Mouse (Mus musculus): ENCODE measurements at regions not wholly inside any gene's neighbourhood (a gene's known extent, or its start where the extent isn't known, plus 50 kb on each side); places are given as distances from the start of the nearest gene placed in this dataset.
"Not testable (repeated sequence)": the region's sequence is repeated elsewhere in the genome, so short reads cannot be mapped to it uniquely, and the experiment has no call there.

DNA sequence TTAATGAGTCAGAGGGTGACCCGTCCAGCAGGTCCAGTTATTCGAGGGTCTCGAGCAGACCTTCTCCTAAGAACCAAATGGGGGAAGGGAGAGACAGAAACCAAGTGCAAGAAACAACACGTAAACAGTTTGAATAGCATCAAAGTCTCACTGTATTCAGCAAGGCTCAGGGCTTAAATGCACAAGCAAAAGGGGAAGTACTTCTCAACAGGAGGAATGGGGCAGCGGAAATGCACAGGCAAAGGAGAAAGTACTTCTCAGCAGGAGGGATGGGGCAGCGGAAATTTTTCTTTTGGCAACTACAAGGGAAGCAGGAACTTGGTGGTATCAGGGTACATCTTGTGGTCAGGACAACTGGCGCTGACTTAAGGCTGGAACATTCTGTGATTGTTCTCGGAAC, 330.6 kb downstream of the 9430069I07Rik start:
- ATAC-seq (replicated peaks; ENCODE audit: low FRiP score, low TSS enrichment, low read depth); H3K27me3 ChIP-seq (replicated peaks; ENCODE audit: control insufficient read depth, insufficient read depth, low read length): not testable (repeated sequence)

DNA sequence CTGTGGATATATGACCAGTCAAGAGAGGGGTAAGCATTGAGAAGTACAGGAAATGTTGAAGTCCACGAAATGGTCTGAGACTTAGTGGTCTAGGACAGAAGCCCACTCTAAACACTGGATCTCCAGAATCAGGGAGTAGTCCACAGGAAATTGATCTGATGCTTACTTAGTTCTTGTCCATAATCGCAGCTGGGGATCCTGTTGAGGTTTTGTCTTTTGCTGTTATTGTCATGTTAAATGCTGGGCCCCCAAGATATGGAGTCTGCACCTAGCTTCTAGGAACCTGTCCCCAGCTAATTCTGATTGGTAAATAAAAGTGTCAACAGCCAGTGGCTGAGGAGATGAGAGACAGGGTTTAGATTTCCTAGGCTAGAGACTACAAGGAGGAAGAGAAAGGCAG, 332.3 kb downstream of the 9430069I07Rik start:
- H3K27me3 ChIP-seq (replicated peaks; ENCODE audit: control insufficient read depth, insufficient read depth, low read length), result no peaks in the 10 kb centered on the region
- 98% methylated on average over 2 of the region's 2 CpGs for WGBS
- ATAC-seq (replicated peaks; ENCODE audit: low FRiP score, low TSS enrichment, low read depth) (no peak), DNase-seq (ENCODE audit: low spot score) (no peak)
- H3K9ac ChIP-seq (ENCODE audit: low read length), result no peak overlapping the region
- no peak overlapping the region for H3K4me2 ChIP-seq (ENCODE audit: low read length)
- no peaks in the 10 kb centered on the region for H3K4me1 ChIP-seq (replicated peaks; ENCODE audit: control insufficient read depth, insufficient read depth, low read length)
- H3K36me3 ChIP-seq (ENCODE audit: control insufficient read depth, insufficient read depth, low read length), result no peaks in the 10 kb centered on the region
- no peak overlapping the region for H3K4me3 ChIP-seq (ENCODE audit: low read depth, low read length)
- no peaks in the 10 kb centered on the region for H3K9me3 ChIP-seq (ENCODE audit: control insufficient read depth, low read length)
- H3K27ac ChIP-seq (ENCODE audit: low read depth), result no peak overlapping the region

More for the DNA sequence above, 330.6 kb downstream of the 9430069I07Rik start:
- H3K4me1 ChIP-seq (replicated peaks; ENCODE audit: control insufficient read depth, insufficient read depth, low read length); H3K4me2 ChIP-seq (ENCODE audit: low read length); H3K36me3 ChIP-seq (ENCODE audit: control insufficient read depth, insufficient read depth, low read length); H3K27ac ChIP-seq (ENCODE audit: low read depth); H3K9ac ChIP-seq (ENCODE audit: low read length); DNase-seq (ENCODE audit: low spot score); H3K4me3 ChIP-seq (ENCODE audit: low read depth, low read length); H3K9me3 ChIP-seq (ENCODE audit: control insufficient read depth, low read length): not testable (repeated sequence)
- 74% methylated on average over 8 of the region's 8 CpGs for WGBS

DNA sequence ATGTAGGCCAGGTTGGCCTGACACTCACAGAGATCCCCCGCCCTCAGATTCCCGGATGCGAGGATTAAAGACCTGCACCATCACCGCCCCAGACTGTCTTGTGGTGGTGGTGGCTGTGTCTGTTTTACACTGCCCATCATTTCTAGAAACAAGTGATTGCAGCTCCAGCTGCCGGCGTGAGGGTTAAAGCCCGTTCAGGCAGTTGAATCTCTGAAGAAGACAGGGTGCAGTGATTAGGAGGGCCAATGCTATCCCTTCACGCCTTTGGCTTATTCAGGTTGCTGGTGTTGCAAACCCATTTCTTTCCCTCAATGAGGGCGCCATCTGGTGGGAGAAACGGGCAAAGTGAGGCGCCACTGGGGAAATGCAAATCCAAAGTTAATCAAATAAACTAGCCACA, 335.8 kb downstream of the 9430069I07Rik start:
- ATAC-seq (replicated peaks; ENCODE audit: low FRiP score, low TSS enrichment, low read depth) (no peak), DNase-seq (ENCODE audit: low spot score) (peak; percentile 89)
- H3K4me3 ChIP-seq (ENCODE audit: low read depth, low read length), result no peak overlapping the region
- 26% methylated on average over 11 of the region's 11 CpGs for WGBS
- no peak overlapping the region for H3K27ac ChIP-seq (ENCODE audit: low read depth)
- H3K9me3 ChIP-seq (ENCODE audit: control insufficient read depth, low read length), result no peaks in the 10 kb centered on the region
- no peaks in the 10 kb centered on the region for H3K4me1 ChIP-seq (replicated peaks; ENCODE audit: control insufficient read depth, insufficient read depth, low read length)
- H3K9ac ChIP-seq (ENCODE audit: low read length), result no peak overlapping the region
- no peaks in the 10 kb centered on the region for H3K27me3 ChIP-seq (replicated peaks; ENCODE audit: control insufficient read depth, insufficient read depth, low read length)
- H3K36me3 ChIP-seq (ENCODE audit: control insufficient read depth, insufficient read depth, low read length), result no peaks in the 10 kb centered on the region
- no peak overlapping the region for H3K4me2 ChIP-seq (ENCODE audit: low read length)

DNA sequence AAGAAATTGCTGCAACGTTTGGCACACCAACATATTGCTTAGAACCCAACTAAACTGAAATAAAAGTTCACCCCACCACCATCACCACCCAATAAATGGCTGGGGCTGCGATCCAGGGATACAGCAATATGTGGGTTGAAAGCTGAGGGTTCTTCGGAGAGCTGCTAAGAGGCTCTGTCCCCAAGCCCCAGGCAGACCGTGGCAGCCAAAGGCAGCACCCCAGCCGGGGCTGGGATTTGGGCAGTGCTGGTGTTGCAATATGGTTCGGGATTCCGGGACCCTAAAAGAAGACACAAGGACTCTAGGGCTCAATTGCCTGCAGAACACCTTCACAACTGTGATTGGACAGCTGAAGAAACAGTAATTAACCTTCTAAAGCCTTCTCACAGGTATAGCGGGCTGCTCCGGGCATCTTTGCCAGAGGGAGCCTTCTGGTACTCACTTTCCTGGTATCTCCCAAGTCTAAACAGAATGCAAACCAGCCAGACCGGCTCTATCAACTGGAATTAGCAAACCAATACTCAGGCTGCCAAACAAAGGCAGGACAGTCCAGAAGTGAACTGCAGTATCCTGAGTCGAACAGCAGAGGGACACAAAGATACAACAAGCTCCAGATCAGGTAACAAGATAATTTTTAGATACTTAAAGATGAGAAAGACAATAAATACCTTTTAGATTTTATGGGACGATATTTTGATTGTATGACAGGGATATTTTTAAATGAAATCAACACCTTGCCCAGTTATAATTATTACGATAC, 341.1 kb downstream of the 9430069I07Rik start:
- Histone ChIP-seq H3K4me3 (ENCODE audit: low read depth, low read length) (no peak overlapping the region), H3K27ac (ENCODE audit: low read depth) (no peak overlapping the region), H3K36me3 (ENCODE audit: control insufficient read depth, insufficient read depth, low read length) (no peaks in the 10 kb centered on the region), H3K27me3 (replicated peaks; ENCODE audit: control insufficient read depth, insufficient read depth, low read length) (no peaks in the 10 kb centered on the region), H3K4me1 (replicated peaks; ENCODE audit: control insufficient read depth, insufficient read depth, low read length) (no peaks in the 10 kb centered on the region), H3K9ac (ENCODE audit: low read length) (no peak overlapping the region), H3K4me2 (ENCODE audit: low read length) (no peak overlapping the region), H3K9me3 (ENCODE audit: control insufficient read depth, low read length) (no peaks in the 10 kb centered on the region)
- ATAC-seq (replicated peaks; ENCODE audit: low FRiP score, low TSS enrichment, low read depth), result no peak
- 49% methylated on average over 13 of the region's 13 CpGs for WGBS
- DNase-seq (ENCODE audit: low spot score), result peak; percentile 62

DNA sequence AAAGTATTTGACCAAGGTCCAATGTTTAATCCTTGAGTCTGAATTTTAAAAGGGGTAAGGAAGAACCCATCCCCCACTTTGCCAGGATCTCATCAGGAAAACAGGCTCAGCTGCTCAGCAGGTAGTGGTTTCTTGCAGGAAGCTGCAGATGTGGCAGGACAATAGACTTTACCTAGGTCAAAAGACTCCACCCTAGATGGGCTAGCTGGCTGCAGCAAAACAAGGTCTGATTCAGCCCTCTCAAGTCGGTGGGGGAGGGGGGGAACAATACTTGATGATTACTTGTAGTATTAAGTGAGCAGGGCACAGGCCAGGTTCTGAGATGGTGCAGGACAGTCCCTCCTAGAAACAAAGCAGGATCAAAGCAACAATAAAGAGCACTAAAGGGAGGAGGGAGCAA, 349.1 kb downstream of the 9430069I07Rik start:
- Histone ChIP-seq H3K36me3 (ENCODE audit: control insufficient read depth, insufficient read depth, low read length) (no peaks in the 10 kb centered on the region), H3K4me1 (replicated peaks; ENCODE audit: control insufficient read depth, insufficient read depth, low read length) (no peaks in the 10 kb centered on the region), H3K4me3 (ENCODE audit: low read depth, low read length) (no peak overlapping the region), H3K4me2 (ENCODE audit: low read length) (no peak overlapping the region), H3K9me3 (ENCODE audit: control insufficient read depth, low read length) (no peaks in the 10 kb centered on the region), H3K27me3 (replicated peaks; ENCODE audit: control insufficient read depth, insufficient read depth, low read length) (no peaks in the 10 kb centered on the region), H3K27ac (ENCODE audit: low read depth) (no peak overlapping the region), H3K9ac (ENCODE audit: low read length) (no peak overlapping the region)
- WGBS, result 35% methylated on average over 1 of the region's 1 CpGs
- ATAC-seq (replicated peaks; ENCODE audit: low FRiP score, low TSS enrichment, low read depth), result no peak
- no peak for DNase-seq (ENCODE audit: low spot score)

DNA sequence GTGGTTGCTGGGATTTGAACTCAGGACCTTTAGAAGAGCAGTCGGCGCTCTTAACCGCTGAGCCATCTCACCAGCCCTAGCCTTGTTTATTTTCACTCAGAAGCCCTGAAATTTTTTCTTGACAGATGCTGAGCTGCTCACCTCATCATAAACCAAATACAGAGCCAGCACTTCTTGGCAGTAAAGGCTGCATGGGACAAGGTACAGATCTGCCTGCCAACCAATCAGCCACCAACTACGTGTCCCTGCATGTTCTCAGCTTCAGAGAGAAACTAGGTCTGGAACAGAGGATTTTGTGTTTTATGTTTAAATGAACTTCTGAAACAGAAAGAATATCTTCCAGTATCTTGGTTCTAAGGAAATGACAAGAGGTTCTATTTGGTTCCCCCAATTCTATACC, 365.3 kb downstream of the 9430069I07Rik start:
- 75% methylated on average over 4 of the region's 4 CpGs for WGBS
- Histone ChIP-seq H3K4me1 (replicated peaks; ENCODE audit: control insufficient read depth, insufficient read depth, low read length) (no peaks in the 10 kb centered on the region), H3K4me2 (ENCODE audit: low read length) (no peak overlapping the region), H3K36me3 (ENCODE audit: control insufficient read depth, insufficient read depth, low read length) (no peaks in the 10 kb centered on the region), H3K9ac (ENCODE audit: low read length) (no peak overlapping the region), H3K4me3 (ENCODE audit: low read depth, low read length) (no peak overlapping the region), H3K27ac (ENCODE audit: low read depth) (no peak overlapping the region), H3K27me3 (replicated peaks; ENCODE audit: control insufficient read depth, insufficient read depth, low read length) (no peaks in the 10 kb centered on the region), H3K9me3 (ENCODE audit: control insufficient read depth, low read length) (no peaks in the 10 kb centered on the region)
- no peak for ATAC-seq (replicated peaks; ENCODE audit: low FRiP score, low TSS enrichment, low read depth)
- DNase-seq (ENCODE audit: low spot score), result no peak

DNA sequence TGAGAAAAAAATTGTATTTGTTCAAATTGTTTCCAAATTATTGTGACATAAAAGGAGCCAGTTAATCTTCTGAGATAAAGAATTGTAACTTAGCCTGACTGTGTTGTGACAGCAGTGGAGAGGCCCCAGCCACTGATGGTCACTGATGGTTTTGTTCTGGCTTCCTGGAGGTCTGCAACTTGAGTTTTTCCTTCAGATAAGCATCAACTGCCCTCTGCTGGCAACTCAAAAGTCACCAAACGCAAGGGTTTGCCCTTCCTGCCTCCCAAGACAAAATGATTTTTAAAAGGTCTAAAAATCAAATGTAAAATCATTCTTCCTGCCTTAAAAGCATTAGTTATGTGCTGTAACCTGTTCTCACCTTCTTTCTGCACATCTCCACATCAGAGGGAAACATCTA, 382.6 kb downstream of the 9430069I07Rik start:
- no peak for ATAC-seq (replicated peaks; ENCODE audit: low FRiP score, low TSS enrichment, low read depth)
- peak; percentile 53 for DNase-seq (ENCODE audit: low spot score)
- 29% methylated on average over 1 of the region's 1 CpGs for WGBS

DNA sequence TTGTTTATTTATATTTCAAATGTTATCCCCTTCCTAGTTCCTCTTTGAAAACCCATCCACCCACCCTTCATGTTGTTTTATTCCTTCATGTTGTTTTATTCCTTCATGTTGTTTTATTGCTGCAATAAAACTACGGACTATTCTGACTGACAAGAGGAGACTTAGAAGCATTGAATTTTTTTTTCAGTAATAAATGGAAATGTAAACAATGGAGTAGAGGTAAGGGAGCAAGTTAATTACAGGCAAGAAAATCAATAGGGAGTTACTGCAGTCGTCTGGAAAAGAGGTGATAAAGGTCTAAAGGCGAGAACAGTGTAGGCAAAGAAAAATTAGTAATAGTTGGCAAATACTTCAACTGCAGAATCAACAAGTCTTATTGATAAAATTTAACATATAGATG, 384.2 kb downstream of the 9430069I07Rik start:
- no peak overlapping the region for H3K4me3 ChIP-seq (ENCODE audit: low read depth, low read length)
- ATAC-seq (replicated peaks; ENCODE audit: low FRiP score, low TSS enrichment, low read depth), result peak; percentile 60; the same call in 1 of the 2 replicates
- 46% methylated on average over 3 of the region's 3 CpGs for WGBS

More for the DNA sequence above, 382.6 kb downstream of the 9430069I07Rik start:
- Histone ChIP-seq H3K4me3 (ENCODE audit: low read depth, low read length) (no peak overlapping the region), H3K9me3 (ENCODE audit: control insufficient read depth, low read length) (0 out of 2 replicates have a peak, but pooled peaks cover 4% of the 10 kb centered on the region), H3K9ac (ENCODE audit: low read length) (no peak overlapping the region), H3K27me3 (replicated peaks; ENCODE audit: control insufficient read depth, insufficient read depth, low read length) (no peaks in the 10 kb centered on the region), H3K4me1 (replicated peaks; ENCODE audit: control insufficient read depth, insufficient read depth, low read length) (no peaks in the 10 kb centered on the region), H3K27ac (ENCODE audit: low read depth) (no peak overlapping the region), H3K4me2 (ENCODE audit: low read length) (no peak overlapping the region), H3K36me3 (ENCODE audit: control insufficient read depth, insufficient read depth, low read length) (no peaks in the 10 kb centered on the region)

DNA sequence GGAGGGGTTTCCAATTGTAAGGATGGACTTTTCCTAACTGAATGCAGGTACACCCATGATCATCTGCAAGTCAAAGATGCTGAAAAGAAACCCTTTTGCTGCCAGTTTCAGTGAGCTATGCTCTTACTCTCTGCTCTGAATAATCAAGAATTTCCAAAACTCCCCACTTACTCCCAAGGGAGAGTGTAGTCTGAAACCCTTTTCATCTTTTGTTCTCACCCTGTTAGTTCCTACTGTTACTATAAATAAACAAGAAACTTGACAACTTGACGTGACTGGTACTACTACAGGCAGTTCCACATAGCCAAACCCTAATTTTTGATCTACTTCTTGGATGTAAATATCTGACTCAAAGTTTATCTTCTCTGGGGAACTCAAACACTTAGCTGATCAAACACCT, 388.3 kb downstream of the 9430069I07Rik start:
- Histone ChIP-seq H3K9me3 (ENCODE audit: control insufficient read depth, low read length) (no peaks in the 10 kb centered on the region), H3K4me3 (ENCODE audit: low read depth, low read length) (no peak overlapping the region), H3K9ac (ENCODE audit: low read length) (no peak overlapping the region), H3K27me3 (replicated peaks; ENCODE audit: control insufficient read depth, insufficient read depth, low read length) (no peaks in the 10 kb centered on the region), H3K36me3 (ENCODE audit: control insufficient read depth, insufficient read depth, low read length) (no peaks in the 10 kb centered on the region), H3K27ac (ENCODE audit: low read depth) (no peak overlapping the region), H3K4me2 (ENCODE audit: low read length) (no peak overlapping the region), H3K4me1 (replicated peaks; ENCODE audit: control insufficient read depth, insufficient read depth, low read length) (no peaks in the 10 kb centered on the region)
- whole genome bisulfite sequencing, result 41% methylated on average over 1 of the region's 1 CpGs
- no peak for ATAC-seq (replicated peaks; ENCODE audit: low FRiP score, low TSS enrichment, low read depth)
- no peak for DNase-seq (ENCODE audit: low spot score)

More for the DNA sequence above, 384.2 kb downstream of the 9430069I07Rik start:
- H3K4me2 ChIP-seq (ENCODE audit: low read length), result no peak overlapping the region
- no peak for DNase-seq (ENCODE audit: low spot score)
- H3K9ac ChIP-seq (ENCODE audit: low read length), result no peak overlapping the region
- H3K27ac ChIP-seq (ENCODE audit: low read depth), result no peak overlapping the region
- no peaks in the 10 kb centered on the region for H3K4me1 ChIP-seq (replicated peaks; ENCODE audit: control insufficient read depth, insufficient read depth, low read length)
- H3K9me3 ChIP-seq (ENCODE audit: control insufficient read depth, low read length), result 0 out of 2 replicates have a peak, but pooled peaks cover 4% of the 10 kb centered on the region
- no peaks in the 10 kb centered on the region for H3K27me3 ChIP-seq (replicated peaks; ENCODE audit: control insufficient read depth, insufficient read depth, low read length)
- no peaks in the 10 kb centered on the region for H3K36me3 ChIP-seq (ENCODE audit: control insufficient read depth, insufficient read depth, low read length)
